Mouse (Mus musculus) right cerebral cortex, postnatal 25 days (tissue): Measurements from ENCODE around the gene Prf1.
A peak's percentile ranks its signal among the peaks of the same experiment; 100 is the strongest.

ENCODE experiments used
- DNase-seq: peaks from one replicate; pipeline ENCODE4 v3.0.0; 2022

Prf1 gene

GRCm38 (mm10) chr10:61297477-61297876, at the start of gene Prf1:
Prf1 (plus strand) TSS chr10:61297833.
- no peak for DNase-seq

GRCm38 (mm10) chr10:61248596-61249114, 49.0 kb upstream of the Prf1 start:
- DNase-seq = no peak

GRCm38 (mm10) chr10:61249951-61250350, 47.7 kb upstream of the Prf1 start:
- DNase-seq = no peak

- DNase-seq = peak; percentile 20
Measured at GRCm38 (mm10) chr10:61254761-61255160, 42.9 kb upstream of the Prf1 start.

GRCm38 (mm10) chr10:61255190-61255589, 42.4 kb upstream of the Prf1 start:
- no peak for DNase-seq

DNA sequence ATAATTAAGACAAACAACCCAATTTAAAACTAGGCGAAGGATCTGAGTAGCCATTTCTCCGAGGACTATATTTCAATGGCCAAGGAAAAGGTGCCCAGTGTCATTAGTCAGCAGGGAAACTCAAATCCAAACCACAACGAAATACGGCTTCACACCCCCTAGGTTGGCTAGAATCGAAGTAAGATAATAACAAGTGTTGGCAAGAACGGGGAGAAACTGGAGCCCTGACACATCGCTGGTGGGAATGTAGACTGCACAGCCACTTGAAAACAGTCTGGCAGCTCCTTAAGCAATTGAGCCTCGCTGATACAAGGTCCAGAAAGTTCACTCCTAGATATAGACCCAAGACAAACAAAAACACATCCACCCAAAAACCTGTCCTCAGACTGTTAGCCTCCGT, 41.0 kb upstream of the Prf1 start:
- no peak for DNase-seq

DNA sequence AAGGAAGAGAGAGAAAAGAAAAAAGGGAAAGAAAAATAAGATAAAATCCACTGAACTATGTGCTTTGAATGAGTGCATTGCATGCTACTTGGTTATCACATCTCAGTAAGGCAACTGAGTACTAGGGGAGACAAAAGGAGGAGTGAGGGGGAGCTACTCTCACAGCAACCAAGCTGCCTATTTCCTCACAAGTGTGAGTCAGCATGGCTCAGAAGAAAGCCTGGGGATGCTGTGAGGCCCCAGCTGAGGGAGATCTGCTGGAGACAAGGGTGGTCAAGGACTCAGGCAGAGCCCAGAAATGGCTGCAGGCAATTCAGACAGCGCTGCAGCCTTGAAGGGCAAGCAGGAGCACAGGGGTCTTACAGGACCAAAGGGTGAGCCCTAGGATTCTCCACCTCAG, 39.5 kb upstream of the Prf1 start:
- DNase-seq = peak; percentile 44

DNA sequence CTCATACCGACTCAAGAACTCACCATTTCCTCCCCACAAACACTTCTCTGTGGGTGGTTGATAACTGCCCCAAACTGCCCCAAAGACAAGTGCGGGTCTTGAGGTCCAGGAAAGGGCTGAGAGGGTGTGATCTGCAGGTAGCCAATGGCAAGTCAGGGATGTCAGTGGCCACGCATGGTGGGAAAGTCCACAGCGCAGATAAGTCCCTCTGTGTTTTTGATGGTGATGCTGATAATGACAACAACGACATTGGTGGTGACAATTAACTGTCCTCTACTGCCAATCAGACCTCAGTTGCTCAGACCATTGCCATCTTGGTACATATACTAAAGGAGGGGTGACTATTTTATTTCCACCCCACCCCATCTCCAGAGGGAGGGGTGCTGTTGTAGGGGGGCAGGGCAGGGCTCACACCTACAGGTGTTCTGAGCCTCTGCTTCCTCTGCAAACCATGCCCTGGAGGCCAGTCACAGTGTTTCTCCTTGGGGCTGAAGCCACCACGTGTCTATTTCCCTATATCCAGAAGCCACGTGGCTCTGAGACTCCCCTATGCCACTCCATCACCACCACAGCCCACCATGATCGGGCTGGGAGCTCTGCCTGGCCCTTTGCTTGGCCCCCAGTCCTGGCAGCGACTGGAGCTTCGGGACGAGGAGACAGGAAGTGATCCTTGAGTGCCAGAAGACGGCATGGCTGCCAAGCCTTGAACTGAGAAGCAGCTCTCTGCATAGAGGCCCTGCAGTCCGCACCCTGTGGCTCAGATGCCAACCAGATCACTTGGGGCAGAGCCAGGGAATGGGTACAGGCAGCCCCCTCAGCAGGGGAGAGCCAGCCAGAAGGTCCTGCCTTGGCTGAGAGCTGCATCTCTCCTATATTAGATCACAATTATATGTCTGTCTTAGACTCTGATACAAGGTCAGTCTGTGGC, 36.1 kb upstream of the Prf1 start:
- DNase-seq = no peak

GRCm38 (mm10) chr10:61263606-61264005, 34.0 kb upstream of the Prf1 start:
- no peak for DNase-seq

DNA sequence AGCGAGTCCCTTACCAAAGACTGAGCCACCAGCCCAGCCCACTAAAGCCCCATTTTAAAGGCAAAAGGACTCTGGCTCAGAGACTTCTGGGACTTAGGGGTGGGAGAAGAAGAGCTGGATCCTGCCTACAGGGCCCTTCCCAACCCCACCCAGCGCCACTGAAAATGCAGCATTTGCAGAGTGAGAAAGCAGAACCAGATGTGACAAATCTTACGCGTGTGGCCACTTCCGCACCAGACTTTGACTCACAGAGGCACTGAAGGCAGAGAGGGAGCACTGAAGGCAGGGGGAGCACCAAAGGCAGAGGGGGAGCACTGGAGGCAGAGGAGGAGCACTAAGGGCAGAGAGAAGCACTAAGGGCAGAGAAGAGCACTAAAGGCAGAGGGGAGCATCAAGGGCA, 30.3 kb upstream of the Prf1 start:
- DNase-seq = no peak

DNA sequence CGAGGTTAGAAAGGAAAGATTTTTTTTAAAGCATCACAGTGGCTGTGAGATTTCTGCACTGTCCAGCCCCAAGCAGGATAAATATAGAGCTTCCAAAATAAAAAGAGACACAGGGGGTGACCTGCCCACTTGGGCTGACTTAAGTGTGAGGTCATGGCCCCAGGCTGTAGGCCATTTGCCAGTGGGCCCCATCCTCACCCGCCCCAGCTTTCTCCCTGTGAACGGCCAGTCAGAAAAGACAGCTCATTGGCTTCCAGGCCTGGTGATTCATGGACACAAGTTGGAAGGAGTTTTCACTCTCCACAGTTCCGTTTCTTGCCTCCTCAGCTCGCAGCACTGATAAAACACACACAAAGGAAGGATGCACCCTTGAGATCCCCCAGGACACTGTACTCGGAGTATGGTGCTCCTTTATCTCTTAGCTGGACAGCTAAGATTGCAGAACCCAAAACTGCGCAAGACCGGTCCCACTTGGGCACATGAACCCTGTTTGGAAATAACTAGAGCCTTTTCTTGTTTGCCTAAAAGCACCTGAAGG, 25.5 kb upstream of the Prf1 start:
- no peak for DNase-seq

DNA sequence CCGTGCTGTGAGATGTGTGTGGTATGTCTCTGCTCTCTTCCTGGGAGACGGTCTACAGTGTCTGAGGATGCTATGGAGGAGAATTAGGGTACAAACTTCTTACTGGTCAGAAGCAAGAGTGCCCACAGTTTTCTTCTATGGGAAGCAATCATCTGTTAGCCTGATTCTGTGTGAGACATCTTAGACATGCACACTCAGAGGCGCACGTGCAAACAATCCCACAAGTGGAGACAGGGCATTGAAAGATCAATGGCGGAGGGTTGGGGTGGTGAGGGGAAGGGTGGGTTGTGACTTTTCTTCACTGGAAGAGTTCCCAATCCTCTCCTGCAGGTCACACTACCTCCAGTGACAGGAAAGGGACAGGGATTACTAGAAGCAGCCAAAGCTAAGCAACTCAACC, 25.0 kb upstream of the Prf1 start:
- DNase-seq = no peak

DNA sequence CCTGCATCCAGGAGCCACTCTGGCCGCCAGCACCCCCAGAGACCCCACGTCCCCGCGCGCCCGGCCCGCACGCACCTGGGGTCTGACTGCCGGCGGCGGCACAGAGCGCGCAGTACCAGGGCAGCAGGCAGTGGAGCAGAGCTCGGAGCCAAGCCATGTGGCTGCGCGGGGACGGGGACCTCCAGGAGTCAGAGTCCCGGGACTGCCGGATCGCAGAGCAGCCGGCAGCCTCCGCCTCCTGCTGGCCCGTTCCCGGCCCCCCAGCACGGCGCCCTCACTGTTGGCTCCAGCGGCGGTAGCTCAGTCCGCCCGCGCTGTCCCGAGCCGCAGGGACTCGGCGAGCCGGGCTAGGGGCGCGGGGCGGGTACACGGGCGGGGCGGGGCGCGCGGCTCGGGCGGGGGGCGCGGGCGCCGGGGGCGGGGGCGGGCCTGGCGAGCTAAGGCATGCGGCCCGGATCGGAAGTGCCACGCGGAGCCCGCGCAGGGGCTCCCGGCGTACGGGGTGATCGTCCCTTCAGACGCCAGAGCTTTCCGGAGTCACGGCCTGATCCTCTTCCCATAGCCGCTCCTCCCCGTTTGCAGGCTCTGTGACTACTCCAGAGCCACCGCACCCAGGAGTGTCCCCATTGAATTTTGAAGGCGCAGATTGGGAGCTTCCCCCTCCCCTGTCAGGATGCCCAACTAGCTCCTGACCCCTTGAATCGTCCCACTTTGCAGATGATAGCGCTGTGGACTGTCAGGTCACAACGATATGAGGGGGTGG, 24.4 kb upstream of the Prf1 start, which contains the start of gene Adamts14:
Gene Adamts14 (minus strand): TSS at position 358 of the 763 bp plus-strand sequence.
- no peak for DNase-seq

GRCm38 (mm10) chr10:61273844-61274215, 23.8 kb upstream of the Prf1 start:
- DNase-seq = no peak

GRCm38 (mm10) chr10:61274532-61274931, 23.1 kb upstream of the Prf1 start:
- DNase-seq = no peak

GRCm38 (mm10) chr10:61275669-61276110, 21.9 kb upstream of the Prf1 start:
- no peak for DNase-seq

DNA sequence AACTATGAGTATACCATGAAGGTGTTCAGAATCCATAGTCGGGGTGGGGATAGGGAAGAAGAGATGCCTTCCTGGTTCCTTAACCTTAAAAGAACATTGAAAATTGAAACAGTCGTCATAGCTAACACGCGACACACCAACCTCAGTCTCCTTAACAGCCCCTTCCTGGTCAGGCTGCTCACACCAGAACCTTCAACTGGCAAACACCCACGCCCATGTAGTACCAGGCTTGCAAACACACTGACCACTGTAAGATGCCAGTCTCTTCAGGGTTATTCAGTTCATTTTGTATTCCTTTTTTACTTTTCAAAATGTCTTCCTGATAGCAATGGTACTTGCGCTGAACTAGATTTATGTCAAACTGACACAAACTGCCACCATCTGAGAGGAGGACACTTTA, 20.6 kb upstream of the Prf1 start:
- no peak for DNase-seq

- DNase-seq = no peak
Measured at GRCm38 (mm10) chr10:61277918-61278674, 19.5 kb upstream of the Prf1 start.

GRCm38 (mm10) chr10:61281115-61281514, 16.5 kb upstream of the Prf1 start:
- DNase-seq = no peak

DNA sequence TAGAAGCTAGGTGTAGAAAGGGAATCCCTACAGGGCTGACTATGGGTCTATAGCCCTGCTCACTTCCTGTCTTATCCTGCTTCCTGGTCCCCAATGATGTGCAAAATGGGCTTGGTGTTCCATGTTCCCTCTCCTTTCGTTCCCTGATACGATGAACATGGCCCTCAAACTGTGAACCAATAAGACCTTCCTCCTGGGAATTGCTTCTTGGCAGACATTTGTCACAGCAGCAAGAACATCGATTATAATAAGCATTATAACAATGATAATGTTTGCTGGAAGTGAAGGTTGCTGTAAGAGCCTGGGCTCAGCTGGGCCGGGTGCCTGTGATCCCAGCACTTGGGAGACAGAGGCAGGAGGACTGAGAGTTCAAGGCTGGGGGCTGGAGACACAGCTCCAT, 13.3 kb upstream of the Prf1 start:
- DNase-seq = no peak

DNA sequence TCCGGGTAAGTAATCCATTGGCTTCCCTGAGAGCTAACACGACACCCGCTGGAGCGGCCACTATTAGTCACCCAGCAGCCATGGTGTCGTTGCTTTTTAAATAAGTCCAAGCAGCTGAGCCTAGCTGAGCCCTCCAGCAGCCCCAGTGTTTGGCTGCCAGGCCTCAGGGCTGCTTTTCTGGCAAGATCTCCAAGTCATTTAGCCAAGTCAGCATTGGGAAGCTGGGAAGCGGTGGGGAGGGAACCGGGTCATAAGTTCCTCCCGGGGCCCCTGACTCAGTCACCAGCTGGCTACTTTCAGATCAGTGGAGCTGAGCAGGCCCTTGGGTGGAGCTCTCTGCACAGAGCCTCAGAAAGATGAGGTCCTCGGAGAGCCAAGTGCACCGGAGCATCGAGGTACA, 12.4 kb upstream of the Prf1 start:
- DNase-seq = no peak

DNA sequence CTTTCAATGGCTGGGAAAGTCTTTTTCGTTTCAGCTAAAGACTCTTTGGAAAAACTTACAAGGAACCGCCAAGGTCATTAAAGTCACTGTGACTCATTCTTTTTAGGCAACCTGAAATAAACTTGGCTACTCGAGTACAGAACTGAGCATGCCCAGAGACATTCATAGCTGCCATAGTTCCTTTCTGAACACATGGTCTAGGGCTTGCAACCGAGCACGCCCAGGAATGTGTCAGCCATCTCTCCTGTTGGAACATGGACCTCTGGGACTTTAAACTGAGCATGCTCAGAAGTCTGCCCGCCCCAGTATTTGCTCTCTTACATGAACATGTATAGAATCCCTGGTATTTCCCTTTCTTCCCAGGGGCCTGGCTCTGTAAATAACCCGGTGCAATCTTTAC, 11.4 kb upstream of the Prf1 start:
- DNase-seq = no peak

DNA sequence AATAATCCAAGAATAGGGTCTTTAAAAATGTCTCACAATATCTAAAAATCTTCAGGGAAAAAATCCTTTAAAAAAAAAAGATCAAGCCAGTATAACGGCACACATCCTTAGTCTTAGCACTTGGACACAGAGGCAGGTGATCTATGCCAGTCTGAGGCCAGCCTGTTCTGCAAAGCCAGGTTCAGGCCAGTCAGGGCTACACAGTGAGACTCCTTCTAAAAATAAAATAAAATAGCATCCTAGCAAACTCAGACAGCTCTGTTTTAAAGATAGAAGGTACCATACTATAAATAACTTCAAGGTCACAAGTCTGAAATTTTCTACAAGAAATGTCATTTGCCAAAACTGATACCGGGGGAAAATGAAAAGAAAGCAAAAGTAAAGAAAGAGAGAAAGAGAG, 7.6 kb upstream of the Prf1 start:
- DNase-seq = no peak
